ENCODE assay signal across 10 mouse cellular contexts in the genomic region with DNA sequence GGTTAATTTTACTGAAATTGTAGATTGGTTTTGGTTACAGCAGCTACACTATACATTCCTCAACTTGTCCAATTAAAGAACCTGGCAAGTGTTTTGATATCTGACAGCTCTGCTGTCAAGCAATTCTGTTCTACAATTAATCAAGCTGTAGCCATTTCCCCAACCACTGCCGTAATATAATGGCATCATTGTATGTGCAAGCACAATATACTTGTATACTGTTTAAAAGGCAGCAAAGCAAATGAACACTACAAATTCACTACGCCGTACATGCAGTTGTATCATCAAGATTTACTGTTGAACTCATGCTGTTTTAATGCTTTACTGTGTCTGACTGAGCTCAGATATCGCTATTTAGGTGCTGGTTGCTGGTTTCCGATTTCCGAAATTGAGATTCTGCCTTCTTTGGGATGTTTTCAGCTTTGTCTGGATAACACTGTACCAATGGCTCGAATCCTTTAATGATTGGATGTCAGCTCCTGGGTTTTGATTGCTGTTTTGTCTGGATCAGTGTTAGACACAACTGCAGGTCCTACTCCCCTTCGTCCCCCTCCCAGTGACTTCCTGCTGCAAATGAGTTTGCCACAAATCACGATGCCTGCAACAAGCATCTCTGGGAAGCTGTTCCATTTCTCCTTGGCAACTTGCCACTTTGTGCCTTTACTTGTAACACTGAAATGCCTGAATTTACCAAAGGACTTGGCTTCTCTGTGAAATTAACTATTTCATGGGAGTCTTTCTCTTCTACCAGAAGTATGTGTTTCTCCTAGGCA.
DNase-seq lines count a peak whose midpoint lies in the region; ATAC-seq and TF ChIP-seq lines count a peak whose summit lies in the region.
"Had no signal": no experiment of that assay in that cellular context is flagged by ENCODE, and none has a peak within 500 bp of the region (broad histone marks: within the 10 kb centered on the region; RNA-seq: fewer than 3 reads in every experiment).

No protein-coding gene starts in this region.

- no peaks in the 10 kb centered on the region for H3K4me1 ChIP-seq in kidney, adult 2 months (ENCODE audit: control insufficient read depth, insufficient read depth, low read length)
- H3K4me1 ChIP-seq in midbrain, postnatal 0 days (ENCODE audit: insufficient read depth, low read length) = no peaks in the 10 kb centered on the region
- no peaks in the 10 kb centered on the region for H3K4me1 ChIP-seq in midbrain, embryonic 13.5 days (replicated peaks)
- H3K4me1 ChIP-seq in forebrain, embryonic 16.5 days (replicated peaks; ENCODE audit: control insufficient read depth, insufficient read depth, low read length) = peaks cover 12% of the 10 kb centered on the region
- H3K4me1 ChIP-seq: limb, embryonic 15.5 days had no signal

- peak; percentile 29 for DNase-seq in kidney, adult 2 months
- no peak for DNase-seq in kidney, adult 8-10 months
- DNase-seq in midbrain, postnatal 0 days (ENCODE audit: low spot score) = peak; percentile 55
- peak; percentile 25 for DNase-seq in mesoderm, embryonic 11.5 days (ENCODE audit: low read depth, low spot score)
- no peak for DNase-seq in yolk sac, embryonic 10.5 days (ENCODE audit: low spot score)
- DNase-seq in spleen, adult 12 weeks (ENCODE audit: low spot score) = no peak

- H3K27ac ChIP-seq in kidney, adult 2 months (ENCODE audit: insufficient read depth, low read depth, low read length) = no peak overlapping the region
- no peak overlapping the region for H3K27ac ChIP-seq in midbrain, postnatal 0 days (ENCODE audit: low read depth, low read length)
- H3K27ac ChIP-seq in midbrain, embryonic 13.5 days = no peak overlapping the region
- H3K27ac ChIP-seq in forebrain, embryonic 16.5 days (ENCODE audit: low read length) = 0 out of 2 replicates have a peak overlapping the region, but pooled peaks have one; percentile 3
- H3K27ac ChIP-seq: limb, embryonic 15.5 days had no signal

- no peak for TF ChIP-seq CTCF in kidney, adult 2 months (conservative IDR thresholded peaks at IDR 0.05; ENCODE audit: insufficient read depth, insufficient read length, low read depth, low read length)
- TF ChIP-seq CTCF in midbrain, postnatal 0 days (IDR thresholded peaks at IDR 0.05) = no peak

- no peak overlapping the region for H3K9ac ChIP-seq in midbrain, postnatal 0 days (replicated peaks; ENCODE audit: low read length, poor library complexity, severe bottlenecking)
- no peak overlapping the region for H3K9ac ChIP-seq in midbrain, embryonic 13.5 days (replicated peaks)
- no peak overlapping the region; the same call in 1 of the 2 replicates for H3K9ac ChIP-seq in forebrain, embryonic 16.5 days (replicated peaks; ENCODE audit: low read depth, low read length)
- H3K9ac ChIP-seq: limb, embryonic 15.5 days had no signal

- WGBS in kidney, adult 2 months = 30% methylated on average over 9 of the region's 9 CpGs
- WGBS in midbrain, postnatal 0 days = 69% methylated on average over 9 of the region's 9 CpGs
- WGBS in midbrain, embryonic 13.5 days = 84% methylated on average over 9 of the region's 9 CpGs
- 14% methylated on average over 9 of the region's 9 CpGs for WGBS in forebrain, embryonic 16.5 days

- no peaks in the 10 kb centered on the region for H3K36me3 ChIP-seq in kidney, adult 2 months (ENCODE audit: control insufficient read depth, insufficient read depth, low read length)
- no peaks in the 10 kb centered on the region for H3K36me3 ChIP-seq in midbrain, postnatal 0 days (ENCODE audit: insufficient read depth, low read length)
- H3K36me3 ChIP-seq in midbrain, embryonic 13.5 days = no peaks in the 10 kb centered on the region
- no peaks in the 10 kb centered on the region for H3K36me3 ChIP-seq in forebrain, embryonic 16.5 days (ENCODE audit: control insufficient read depth, insufficient read depth)
- H3K36me3 ChIP-seq: limb, embryonic 15.5 days had no signal

- H3K4me2 ChIP-seq in midbrain, postnatal 0 days (ENCODE audit: low read depth, low read length, poor library complexity, severe bottlenecking) = no peak overlapping the region
- no peak overlapping the region for H3K4me2 ChIP-seq in midbrain, embryonic 13.5 days (replicated peaks)
- H3K4me2 ChIP-seq in forebrain, embryonic 16.5 days (ENCODE audit: low read length) = peak overlapping the region; percentile 55
- H3K4me2 ChIP-seq: limb, embryonic 15.5 days had no signal

- no peak overlapping the region for H3K4me3 ChIP-seq in kidney, adult 2 months (ENCODE audit: insufficient read depth, low read depth, low read length)
- H3K4me3 ChIP-seq in midbrain, postnatal 0 days (ENCODE audit: low read depth, low read length) = no peak overlapping the region
- H3K4me3 ChIP-seq in midbrain, embryonic 13.5 days (replicated peaks) = no peak overlapping the region
- peak overlapping the region; percentile 32 for H3K4me3 ChIP-seq in forebrain, embryonic 16.5 days (replicated peaks; ENCODE audit: low read length)
- H3K4me3 ChIP-seq: limb, embryonic 15.5 days had no signal

- no peaks in the 10 kb centered on the region for H3K9me3 ChIP-seq in midbrain, postnatal 0 days (ENCODE audit: low read length)
- H3K9me3 ChIP-seq in midbrain, embryonic 13.5 days = no peaks in the 10 kb centered on the region
- no peaks in the 10 kb centered on the region for H3K9me3 ChIP-seq in forebrain, embryonic 16.5 days (ENCODE audit: control insufficient read depth, low read length)
- H3K9me3 ChIP-seq: limb, embryonic 15.5 days had no signal

- no peaks in the 10 kb centered on the region for H3K27me3 ChIP-seq in kidney, adult 2 months (replicated peaks; ENCODE audit: control insufficient read depth, insufficient read depth, low read length)
- no peaks in the 10 kb centered on the region for H3K27me3 ChIP-seq in midbrain, postnatal 0 days (ENCODE audit: insufficient read depth, low read length)
- no peaks in the 10 kb centered on the region for H3K27me3 ChIP-seq in midbrain, embryonic 13.5 days
- no peaks in the 10 kb centered on the region for H3K27me3 ChIP-seq in forebrain, embryonic 16.5 days (replicated peaks; ENCODE audit: control insufficient read depth, insufficient read depth, low read length)
- H3K27me3 ChIP-seq: CH12.LX; limb, embryonic 15.5 days had no signal

- ATAC-seq in midbrain, postnatal 0 days (ENCODE audit: low FRiP score) = no peak
- ATAC-seq in midbrain, embryonic 13.5 days = no peak
- ATAC-seq in forebrain, embryonic 16.5 days = peak; percentile 75

- TF ChIP-seq POLR2A in kidney, adult 2 months (IDR thresholded peaks at IDR 0.05; ENCODE audit: low read depth, low read length) = no peak

Comparison
In these comparisons a context has a peak if more than half of its experiments do, and no peak if none do; other contexts are left out.
1. DNase-seq: peak in kidney, adult 2 months (single experiment), midbrain, postnatal 0 days (single experiment) and mesoderm, embryonic 11.5 days (single experiment); none in kidney, adult 8-10 months (0 of 2), yolk sac, embryonic 10.5 days (single experiment) and spleen, adult 12 weeks (single experiment).